Mouse (Mus musculus) liver, embryonic 14.5 days (tissue): Measurements from ENCODE around the gene Fbxo34.

Source experiments
- CTCF ChIP-seq: IDR thresholded peaks from 2 replicates; pipeline ENCODE4 v1.5.1; 2016; ENCODE audit warnings: antibody characterized with exemption, low read depth, control low read depth
- EP300 ChIP-seq: IDR thresholded peaks from 2 replicates; pipeline ENCODE4 v1.6.1; 2016; ENCODE audit warnings: antibody characterized with exemption, low read depth

GRCm38 (mm10) chr14:47495951-47496350 lies 45.7 kb downstream of the Fbxo34 start:
- TF ChIP-seq CTCF (no peak), EP300 (no peak)
